In the genomic region with DNA sequence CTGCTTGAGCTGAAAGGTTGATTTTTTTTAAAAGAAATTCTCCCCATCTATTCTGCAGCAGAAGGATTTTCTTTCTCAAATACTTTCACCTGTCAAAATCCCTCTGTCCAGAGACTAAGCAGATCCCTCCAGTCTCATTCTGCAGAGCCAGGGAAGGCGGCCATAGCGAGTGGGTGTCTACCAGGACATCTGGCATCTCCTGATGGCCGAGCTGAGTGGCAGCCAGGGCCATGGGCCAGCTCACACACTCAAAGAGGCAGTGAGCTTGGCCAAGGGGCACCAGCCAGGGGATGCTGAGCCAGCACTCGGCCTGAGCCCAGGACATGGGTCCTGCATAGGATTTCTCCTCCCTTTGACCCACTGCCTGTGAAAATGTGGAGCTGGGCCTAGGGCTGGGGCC, we compare ENCODE assay signal across 9 mouse cellular contexts.
DNase-seq lines count a peak whose midpoint lies in the region; ATAC-seq and TF ChIP-seq lines count a peak whose summit lies in the region.
"Had no signal": no experiment of that assay in that cellular context is flagged by ENCODE, and none has a peak within 500 bp of the region (broad histone marks: within the 10 kb centered on the region; RNA-seq: fewer than 3 reads in every experiment).

No protein-coding gene starts in this region.

- H3K79me2 ChIP-seq in heart, adult 2 months (replicated peaks; ENCODE audit: control insufficient read depth, insufficient read depth, low read length), result no peaks in the 10 kb centered on the region

- ATAC-seq in heart, embryonic 11.5 days (replicated peaks; ENCODE audit: insufficient number of reproducible peaks, low FRiP score, low TSS enrichment), result no peak
- ATAC-seq in stomach, postnatal 0 days (ENCODE audit: low FRiP score, low TSS enrichment), result 0 out of 2 replicates have a peak, but pooled peaks have one; percentile 42
- ATAC-seq in kidney, embryonic 15.5 days (replicated peaks; ENCODE audit: low FRiP score), result no peak
- ATAC-seq in forebrain, embryonic 11.5 days (replicated peaks; ENCODE audit: low FRiP score), result no peak

- DNase-seq in heart, adult 2 months, result peak; percentile 65 to 82
- peak; percentile 87 to 91 for DNase-seq in cerebellum, adult 18-20 months
- peak; percentile 83 for DNase-seq in gastrocnemius, postnatal 25 days
- peak; percentile 68 to 70 for DNase-seq in layer of hippocampus, postnatal 36 days
- DNase-seq in stomach, postnatal 0 days (ENCODE audit: low spot score), result peak; percentile 17
- DNase-seq in forebrain, embryonic 11.5 days (ENCODE audit: low spot score), result no peak

- peaks cover 2% of the 10 kb centered on the region for H3K4me1 ChIP-seq in heart, adult 2 months (ENCODE audit: control insufficient read depth, insufficient read depth, low read length)
- peaks cover 7% of the 10 kb centered on the region; the same call in 1 of the 2 replicates for H3K4me1 ChIP-seq in heart, embryonic 11.5 days (ENCODE audit: control insufficient read depth, insufficient read depth, low read length)
- H3K4me1 ChIP-seq in stomach, postnatal 0 days (replicated peaks; ENCODE audit: control insufficient read depth, insufficient read depth), result peaks cover 2% of the 10 kb centered on the region; the same call in 1 of the 2 replicates
- peaks cover 16% of the 10 kb centered on the region for H3K4me1 ChIP-seq in kidney, embryonic 15.5 days
- peaks cover 6% of the 10 kb centered on the region; the same call in 1 of the 2 replicates for H3K4me1 ChIP-seq in forebrain, embryonic 11.5 days (replicated peaks; ENCODE audit: control insufficient read depth, insufficient read depth, low read length)
- H3K4me1 ChIP-seq: lung, embryonic 15.5 days had no signal

- no peak for TF ChIP-seq EP300 in heart, adult 2 months (IDR thresholded peaks at IDR 0.05; ENCODE audit: insufficient read depth, low read depth, low read length)
- no peak for TF ChIP-seq EP300 in stomach, postnatal 0 days (optimal IDR thresholded peaks at IDR 0.05)

- H3K27me3 ChIP-seq in heart, adult 2 months (ENCODE audit: control insufficient read depth, insufficient read depth, low read length), result no peaks in the 10 kb centered on the region
- H3K27me3 ChIP-seq in heart, embryonic 11.5 days (ENCODE audit: control insufficient read depth, insufficient read depth, low read length), result 0 out of 2 replicates have a peak, but pooled peaks cover 6% of the 10 kb centered on the region
- H3K27me3 ChIP-seq in stomach, postnatal 0 days (ENCODE audit: control insufficient read depth, insufficient read depth, low read length), result no peaks in the 10 kb centered on the region
- peaks cover 8% of the 10 kb centered on the region; the same call in 1 of the 2 replicates for H3K27me3 ChIP-seq in kidney, embryonic 15.5 days
- H3K27me3 ChIP-seq in forebrain, embryonic 11.5 days (ENCODE audit: control insufficient read depth, insufficient read depth, low read length), result no peaks in the 10 kb centered on the region
- H3K27me3 ChIP-seq: lung, embryonic 15.5 days had no signal

- no peak overlapping the region for H3K4me2 ChIP-seq in heart, embryonic 11.5 days
- H3K4me2 ChIP-seq in stomach, postnatal 0 days (replicated peaks; ENCODE audit: low read depth), result no peak overlapping the region
- no peak overlapping the region for H3K4me2 ChIP-seq in kidney, embryonic 15.5 days
- H3K4me2 ChIP-seq in forebrain, embryonic 11.5 days (ENCODE audit: low read depth, low read length, severe bottlenecking), result no peak overlapping the region
- H3K4me2 ChIP-seq: lung, embryonic 15.5 days had no signal

- no peak for TF ChIP-seq CTCF in heart, adult 2 months (IDR thresholded peaks at IDR 0.05)
- TF ChIP-seq CTCF in stomach, postnatal 0 days (IDR thresholded peaks at IDR 0.05; ENCODE audit: low read depth), result no peak

- no peak for TF ChIP-seq POLR2A in heart, adult 2 months (IDR thresholded peaks at IDR 0.05; ENCODE audit: insufficient read depth, low read depth, low read length)

- H3K4me3 ChIP-seq in heart, adult 2 months, result no peak overlapping the region
- no peak overlapping the region for H3K4me3 ChIP-seq in heart, embryonic 11.5 days (ENCODE audit: low read depth, low read length)
- no peak overlapping the region for H3K4me3 ChIP-seq in stomach, postnatal 0 days (ENCODE audit: low read depth, low read length)
- H3K4me3 ChIP-seq in kidney, embryonic 15.5 days (replicated peaks), result no peak overlapping the region
- H3K4me3 ChIP-seq in forebrain, embryonic 11.5 days (ENCODE audit: low read depth, low read length), result no peak overlapping the region
- H3K4me3 ChIP-seq: lung, embryonic 15.5 days had no signal

- H3K36me3 ChIP-seq in heart, adult 2 months (ENCODE audit: control insufficient read depth, insufficient read depth, low read length), result no peaks in the 10 kb centered on the region
- H3K36me3 ChIP-seq in heart, embryonic 11.5 days (ENCODE audit: control insufficient read depth, insufficient read depth, low read length), result no peaks in the 10 kb centered on the region
- no peaks in the 10 kb centered on the region for H3K36me3 ChIP-seq in stomach, postnatal 0 days (ENCODE audit: control insufficient read depth, insufficient read depth, low read length)
- H3K36me3 ChIP-seq in kidney, embryonic 15.5 days, result no peaks in the 10 kb centered on the region
- H3K36me3 ChIP-seq in forebrain, embryonic 11.5 days (ENCODE audit: control insufficient read depth, insufficient read depth, low read length), result no peaks in the 10 kb centered on the region
- H3K36me3 ChIP-seq: lung, embryonic 15.5 days had no signal

- 33% methylated on average over 4 of the region's 4 CpGs for WGBS in heart, adult 2 months
- 38% methylated on average over 4 of the region's 4 CpGs for WGBS in heart, embryonic 11.5 days (ENCODE audit: insufficient replicate concordance)
- WGBS in stomach, postnatal 0 days, result 58% methylated on average over 4 of the region's 4 CpGs
- WGBS in kidney, embryonic 15.5 days, result 64% methylated on average over 4 of the region's 4 CpGs
- 78% methylated on average over 4 of the region's 4 CpGs for WGBS in forebrain, embryonic 11.5 days

- no peak overlapping the region for H3K9ac ChIP-seq in heart, adult 2 months (ENCODE audit: low read depth, low read length)
- no peak overlapping the region for H3K9ac ChIP-seq in heart, embryonic 11.5 days (ENCODE audit: low read depth, low read length)
- no peak overlapping the region for H3K9ac ChIP-seq in stomach, postnatal 0 days (ENCODE audit: low read length)
- no peak overlapping the region for H3K9ac ChIP-seq in kidney, embryonic 15.5 days
- H3K9ac ChIP-seq in forebrain, embryonic 11.5 days (ENCODE audit: low read length), result no peak overlapping the region
- H3K9ac ChIP-seq: lung, embryonic 15.5 days had no signal

- intact Hi-C loops in heart, adult 2 months (cut with DNase I), result loop anchor here (5.0 kb wide), 1 partner anchor 65 kb away; no protein-coding TSS in a partner anchor

- H3K9me3 ChIP-seq in heart, embryonic 11.5 days (replicated peaks; ENCODE audit: control insufficient read depth, low read length), result no peaks in the 10 kb centered on the region; the same call in 1 of the 2 replicates
- H3K9me3 ChIP-seq in stomach, postnatal 0 days (ENCODE audit: control insufficient read depth, low read length), result no peaks in the 10 kb centered on the region
- no peaks in the 10 kb centered on the region for H3K9me3 ChIP-seq in kidney, embryonic 15.5 days (replicated peaks)
- no peaks in the 10 kb centered on the region for H3K9me3 ChIP-seq in forebrain, embryonic 11.5 days (ENCODE audit: control insufficient read depth, low read length)
- H3K9me3 ChIP-seq: lung, embryonic 15.5 days had no signal

- no peak overlapping the region for H3K27ac ChIP-seq in heart, adult 2 months
- H3K27ac ChIP-seq in heart, embryonic 11.5 days (ENCODE audit: low read depth, low read length), result no peak overlapping the region
- H3K27ac ChIP-seq in stomach, postnatal 0 days (replicated peaks), result no peak overlapping the region
- no peak overlapping the region for H3K27ac ChIP-seq in kidney, embryonic 15.5 days
- H3K27ac ChIP-seq in forebrain, embryonic 11.5 days (ENCODE audit: low read depth, low read length), result no peak overlapping the region
- H3K27ac ChIP-seq: lung, embryonic 15.5 days had no signal
